Mouse (Mus musculus) thymus, adult 2 months (tissue): ENCODE measurements around the gene Ctnna3.

Source experiments
- CTCF ChIP-seq: fragments of 200-500 bp; IDR thresholded peaks from 2 replicates; pipeline ENCODE4 v1.5.1; 2012; ENCODE audit warnings: mild to moderate bottlenecking, control low read depth, low read length, moderate library complexity, borderline replicate concordance; ENCODE audit not compliant: control insufficient read depth, poor library complexity, insufficient read depth; ENCODE audit errors: extremely low read depth
- POLR2A ChIP-seq: fragments of 200-500 bp; IDR thresholded peaks from 2 replicates; pipeline ENCODE4 v1.6.1; 2012; ENCODE audit warnings: mild to moderate bottlenecking, low read length, control low read depth, moderate library complexity; ENCODE audit not compliant: control insufficient read depth, poor library complexity, insufficient read depth; ENCODE audit errors: extremely low read depth

DNA sequence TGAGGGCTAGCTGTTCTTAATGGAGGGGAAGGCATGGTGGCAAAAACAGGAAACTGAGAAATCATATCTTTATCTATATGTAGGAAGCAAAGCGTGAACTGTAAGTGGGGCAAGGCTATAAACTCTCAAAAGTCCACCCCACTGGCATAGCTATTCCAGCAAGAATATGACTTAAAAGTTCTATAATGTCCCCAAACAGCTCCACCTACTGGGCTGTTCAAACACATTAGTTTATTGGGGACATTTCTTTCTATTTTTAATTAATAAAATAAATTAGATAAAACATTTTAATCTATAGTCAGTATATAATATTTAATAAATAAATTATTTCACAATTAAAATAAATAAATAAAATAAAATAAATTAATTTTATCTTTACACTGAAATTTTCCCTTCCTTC, 845.2 kb downstream of the Ctnna3 start:
- no peak for TF ChIP-seq POLR2A
- no peak for TF ChIP-seq CTCF
